Mouse (Mus musculus): ENCODE results near the gene Naxd. TPM values are rescaled to one million over a fixed set of nuclear protein-coding genes. Genes with fewer than 3 reads are reported as not detected.
"Not testable (repeated sequence)": the region's sequence is repeated elsewhere in the genome, so short reads cannot be mapped to it uniquely, and the experiment has no call there.

Naxd gene
- total RNA-seq (2015) (59.8 and 65.7 TPM in 2 replicates), total RNA-seq (2017) (70.6 and 72.5 TPM in 2 replicates)

- ATAC-seq (replicated peaks; ENCODE audit: poor library complexity) = peak; percentile 100
Measured at GRCm38 (mm10) chr8:11497017-11497990, at the start of gene Naxd. Naxd (plus strand) TSS chr8:11497506.

- ATAC-seq (replicated peaks; ENCODE audit: poor library complexity) = no peak
Measured at GRCm38 (mm10) chr8:11447910-11448570, 49.3 kb upstream of the Naxd start.

GRCm38 (mm10) chr8:11450184-11451113 lies 46.9 kb upstream of the Naxd start:
- ATAC-seq (replicated peaks; ENCODE audit: poor library complexity) = peak; percentile 56

GRCm38 (mm10) chr8:11452152-11452551 lies 45.2 kb upstream of the Naxd start:
- no peak for ATAC-seq (replicated peaks; ENCODE audit: poor library complexity)

- ATAC-seq (replicated peaks; ENCODE audit: poor library complexity) = peak; percentile 86
Measured at GRCm38 (mm10) chr8:11452559-11452958, 44.7 kb upstream of the Naxd start.

GRCm38 (mm10) chr8:11452974-11453373 lies 44.3 kb upstream of the Naxd start:
- peak; percentile 26; the same call in 1 of the 2 replicates for ATAC-seq (replicated peaks; ENCODE audit: poor library complexity)

GRCm38 (mm10) chr8:11454228-11454627 lies 43.1 kb upstream of the Naxd start:
- no peak for ATAC-seq (replicated peaks; ENCODE audit: poor library complexity)

- ATAC-seq (replicated peaks; ENCODE audit: poor library complexity) = no peak
Measured at GRCm38 (mm10) chr8:11457278-11457677, 40.0 kb upstream of the Naxd start.

- ATAC-seq (replicated peaks; ENCODE audit: poor library complexity) = peak; percentile 32; the same call in 1 of the 2 replicates
Measured at GRCm38 (mm10) chr8:11457981-11458836, 39.1 kb upstream of the Naxd start.

GRCm38 (mm10) chr8:11459016-11459415 lies 38.3 kb upstream of the Naxd start:
- no peak for ATAC-seq (replicated peaks; ENCODE audit: poor library complexity)

- ATAC-seq (replicated peaks; ENCODE audit: poor library complexity) = peak; percentile 10; the same call in 1 of the 2 replicates
Measured at GRCm38 (mm10) chr8:11460934-11461333, 36.4 kb upstream of the Naxd start.

- no peak for ATAC-seq (replicated peaks; ENCODE audit: poor library complexity)
Measured at GRCm38 (mm10) chr8:11461847-11462246, 35.5 kb upstream of the Naxd start.

GRCm38 (mm10) chr8:11462641-11463040 lies 34.7 kb upstream of the Naxd start:
- ATAC-seq (replicated peaks; ENCODE audit: poor library complexity) = no peak

- ATAC-seq (replicated peaks; ENCODE audit: poor library complexity) = no peak
Measured at GRCm38 (mm10) chr8:11463541-11463888, 33.8 kb upstream of the Naxd start.

- peak; percentile 79 for ATAC-seq (replicated peaks; ENCODE audit: poor library complexity)
Measured at GRCm38 (mm10) chr8:11463889-11464706, 33.2 kb upstream of the Naxd start.

GRCm38 (mm10) chr8:11464707-11464964 lies 32.7 kb upstream of the Naxd start:
- no peak for ATAC-seq (replicated peaks; ENCODE audit: poor library complexity)

- ATAC-seq (replicated peaks; ENCODE audit: poor library complexity) = no peak
Measured at GRCm38 (mm10) chr8:11465619-11466018, 31.7 kb upstream of the Naxd start.

GRCm38 (mm10) chr8:11466528-11466927 lies 30.8 kb upstream of the Naxd start:
- ATAC-seq (replicated peaks; ENCODE audit: poor library complexity) = not testable (repeated sequence)

- ATAC-seq (replicated peaks; ENCODE audit: poor library complexity) = peak; percentile 39; the same call in 1 of the 2 replicates
Measured at GRCm38 (mm10) chr8:11469095-11469494, 28.2 kb upstream of the Naxd start.

All from megakaryocyte progenitor cell, adult 5-6 weeks (primary cell).